Mouse (Mus musculus) midbrain, embryonic 14.5 days (tissue): ENCODE results near the gene Atf6. TPM values are rescaled to one million over a fixed set of nuclear protein-coding genes. Genes with fewer than 3 reads are reported as not detected.
A peak's percentile ranks its signal among the peaks of the same experiment; 100 is the strongest.

ENCODE experiments used
- ATAC-seq: fragments of 200-750 bp; cut with Nextera tagmentation; 2 replicates; pipeline ENCODE4 v1.8.0; 2017; ENCODE audit warnings: moderate number of reproducible peaks, moderate library complexity; ENCODE audit not compliant: low FRiP score, low TSS enrichment
- DNase-seq: peaks from one replicate; pipeline ENCODE4 v3.0.0-alpha.2; 2015
- H3K27ac ChIP-seq: fragments of 300-500 bp; sonication (generic); replicated peaks from 2 replicates; pipeline ENCODE4 v1.5.1; 2014; ENCODE audit warnings: mild to moderate bottlenecking, low read depth, low read length, moderate library complexity
- H3K27me3 ChIP-seq: fragments of 300-500 bp; sonication (generic); 2 replicates; pipeline ENCODE4 v1.6.1; 2014; ENCODE audit warnings: low read length, control low read depth, mixed read lengths; ENCODE audit not compliant: control insufficient read depth, insufficient read depth
- H3K36me3 ChIP-seq: fragments of 300-500 bp; sonication (generic); 2 replicates; pipeline ENCODE4 v1.6.1; 2014; ENCODE audit warnings: low read length, control low read depth; ENCODE audit not compliant: control insufficient read depth, insufficient read depth
- H3K4me1 ChIP-seq: fragments of 300-500 bp; sonication (generic); 2 replicates; pipeline ENCODE4 v1.6.1; 2014; ENCODE audit warnings: mild to moderate bottlenecking, antibody characterized with exemption, low read length, control low read depth; ENCODE audit not compliant: control insufficient read depth, insufficient read depth
- H3K4me2 ChIP-seq: fragments of 300-500 bp; sonication (generic); 2 replicates; pipeline ENCODE4 v1.6.1; 2014; ENCODE audit warnings: mild to moderate bottlenecking, low read length, moderate library complexity
- H3K4me3 ChIP-seq: fragments of 300-500 bp; sonication (generic); replicated peaks from 2 replicates; pipeline ENCODE4 v1.5.1; 2014; ENCODE audit warnings: low read depth, low read length
- H3K9ac ChIP-seq: fragments of 300-500 bp; sonication (generic); replicated peaks from 2 replicates; pipeline ENCODE4 v1.6.1; 2014; ENCODE audit warnings: mild to moderate bottlenecking, low read length, moderate library complexity
- H3K9me3 ChIP-seq: fragments of 300-500 bp; sonication (generic); 2 replicates; pipeline ENCODE4 v1.6.1; 2016; ENCODE audit warnings: low read length, control low read depth, mixed read lengths; ENCODE audit not compliant: control insufficient read depth
- WGBS: fragments of 180-500 bp; shearing (Covaris S2); extraction: QIAGEN DNeasy Blood & Tissue Kit; methylation state at CpG from one replicate; pipeline ENCODE4 v1.1.7; 2014; 5-methylcytosine and 5-hydroxymethylcytosine counted together
- polyA plus RNA-seq: library from polyadenylated mRNA; unstranded; fragments of >200 nt; fragmentation: Nextera tagmentation; extraction: Ambion mirVana; gene quantifications from 2 replicates; pipeline ENCODE4 v1.2.1, GENCODE M21; 2014

The Atf6 gene
- 7.8 and 12.0 TPM in 2 replicates for polyA plus RNA-seq

DNA sequence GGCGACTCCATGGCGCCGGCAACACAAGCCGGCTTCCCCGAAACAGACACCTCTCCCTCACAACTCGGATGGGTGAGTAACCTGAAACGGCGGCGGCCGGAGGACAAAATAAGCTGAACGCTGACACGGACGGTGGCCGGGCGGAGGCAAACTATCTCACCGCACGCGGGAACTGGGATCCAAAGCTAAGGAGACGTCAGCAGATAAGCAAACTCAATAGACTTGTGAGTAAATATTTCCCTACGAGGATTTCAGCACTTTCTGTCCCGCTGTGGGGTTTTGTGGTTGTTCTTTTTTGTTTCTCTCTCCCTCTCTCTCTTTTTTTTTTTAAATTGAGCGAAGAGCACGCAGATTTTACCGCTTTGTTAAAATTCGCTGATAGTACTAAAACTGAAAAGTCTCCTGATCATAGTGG is at the start of gene Atf6:
TSS of gene Atf6 (minus strand) at position 81 of the 415 bp plus-strand sequence.
- Histone ChIP-seq H3K27me3 (no peaks in the 10 kb centered on the region), H3K4me1 (peaks cover 8% of the 10 kb centered on the region), H3K9me3 (no peaks in the 10 kb centered on the region), H3K36me3 (no peaks in the 10 kb centered on the region), H3K4me3 (peak within 1 kb of the TSS; percentile 63), H3K27ac (peak within 1 kb of the TSS; percentile 66), H3K4me2 (peak within 1 kb of the TSS; percentile 74), H3K9ac (peak within 1 kb of the TSS; percentile 74)
- DNase-seq: peak; percentile 96
- under 1% methylated on average over 25 of the region's 25 CpGs for WGBS
- peak; percentile 82 for ATAC-seq

- DNase-seq (no peak), ATAC-seq (no peak)
- Histone ChIP-seq H3K4me1 (no peaks in the 10 kb centered on the region), H3K27me3 (no peaks in the 10 kb centered on the region), H3K36me3 (no peaks in the 10 kb centered on the region), H3K27ac (no peak overlapping the region), H3K4me3 (no peak overlapping the region), H3K9ac (no peak overlapping the region), H3K9me3 (no peaks in the 10 kb centered on the region), H3K4me2 (no peak overlapping the region)
- WGBS: 80% methylated on average over 5 of the region's 5 CpGs
Measured at GRCm38 (mm10) chr1:170915657-170916056, 48.1 kb upstream of the Atf6 start.

- H3K4me1 ChIP-seq: peaks cover 4% of the 10 kb centered on the region; the same call in 1 of the 2 replicates
- no peak within 1 kb of the TSS for H3K4me2 ChIP-seq
- no peaks in the 10 kb centered on the region for H3K9me3 ChIP-seq
- H3K36me3 ChIP-seq: no peaks in the 10 kb centered on the region
- no peak for DNase-seq
- no peak within 1 kb of the TSS for H3K4me3 ChIP-seq
- H3K27ac ChIP-seq: no peak within 1 kb of the TSS
- WGBS: 59% methylated on average over 5 of the region's 5 CpGs
- no peak for ATAC-seq
- H3K9ac ChIP-seq: no peak within 1 kb of the TSS
- H3K27me3 ChIP-seq: peaks cover 13% of the 10 kb centered on the region
Measured at GRCm38 (mm10) chr1:170912891-170913615, 45.5 kb upstream of the Atf6 start, which contains the start of gene Fcrlb. Gene Fcrlb (minus strand): TSS chr1:170912941.

GRCm38 (mm10) chr1:170911907-170912660 is 44.5 kb upstream of the Atf6 start:
- H3K4me2 ChIP-seq: no peak overlapping the region

DNA sequence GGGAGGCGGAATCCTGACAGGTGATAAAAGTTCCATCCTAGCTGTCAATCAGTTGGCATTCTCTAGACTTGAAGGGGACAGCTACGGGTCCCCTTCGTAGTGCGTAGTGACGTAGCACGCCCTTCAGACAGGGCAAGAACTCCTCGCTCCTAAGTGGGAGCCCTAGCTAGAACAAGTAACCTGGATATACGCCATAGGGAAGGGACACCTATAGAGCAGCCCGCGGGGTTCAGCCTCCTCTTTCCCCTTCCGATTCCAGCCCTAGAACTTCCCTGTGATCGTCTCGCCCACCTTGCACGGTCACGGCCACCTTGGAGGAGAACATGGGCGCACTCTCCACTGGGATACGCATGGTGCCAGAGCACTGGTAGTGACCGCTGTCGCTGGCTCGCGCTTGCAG is 40.8 kb upstream of the Atf6 start:
- H3K27ac ChIP-seq: no peak overlapping the region

More at GRCm38 (mm10) chr1:170911907-170912660, 44.5 kb upstream of the Atf6 start:
- WGBS: 83% methylated on average over 11 of the region's 11 CpGs
- H3K36me3 ChIP-seq: no peaks in the 10 kb centered on the region
- peaks cover 4% of the 10 kb centered on the region; the same call in 1 of the 2 replicates for H3K4me1 ChIP-seq
- no peak overlapping the region for H3K4me3 ChIP-seq
- DNase-seq (no peak), ATAC-seq (no peak)
- H3K27ac ChIP-seq: no peak overlapping the region
- H3K9me3 ChIP-seq: no peaks in the 10 kb centered on the region
- no peak overlapping the region for H3K9ac ChIP-seq
- peaks cover 23% of the 10 kb centered on the region for H3K27me3 ChIP-seq

GRCm38 (mm10) chr1:170907456-170908191 is 40.1 kb upstream of the Atf6 start:
- Histone ChIP-seq H3K9ac (peak overlapping the region; percentile 59), H3K36me3 (no peaks in the 10 kb centered on the region), H3K9me3 (no peaks in the 10 kb centered on the region), H3K27me3 (peaks cover 32% of the 10 kb centered on the region), H3K4me3 (peak overlapping the region; percentile 60), H3K4me2 (peak overlapping the region; percentile 83), H3K27ac (no peak overlapping the region; the same call in 1 of the 2 replicates), H3K4me1 (peaks cover 4% of the 10 kb centered on the region; the same call in 1 of the 2 replicates)
- peak; percentile 81 for DNase-seq
- ATAC-seq: peak; percentile 72
- under 1% methylated on average over 67 of the region's 71 CpGs for WGBS

More for the DNA sequence above, 40.8 kb upstream of the Atf6 start:
- WGBS: 3% methylated on average over 21 of the region's 21 CpGs
- H3K4me2 ChIP-seq: peak overlapping the region; percentile 83
- H3K9ac ChIP-seq: peak overlapping the region; percentile 59; the same call in 1 of the 2 replicates
- H3K27me3 ChIP-seq: peaks cover 32% of the 10 kb centered on the region
- ATAC-seq: peak; percentile 61; the same call in 1 of the 2 replicates
- peak; percentile 54 for DNase-seq
- peaks cover 4% of the 10 kb centered on the region; the same call in 1 of the 2 replicates for H3K4me1 ChIP-seq
- H3K36me3 ChIP-seq: no peaks in the 10 kb centered on the region
- peak overlapping the region; percentile 60 for H3K4me3 ChIP-seq
- H3K9me3 ChIP-seq: no peaks in the 10 kb centered on the region

DNA sequence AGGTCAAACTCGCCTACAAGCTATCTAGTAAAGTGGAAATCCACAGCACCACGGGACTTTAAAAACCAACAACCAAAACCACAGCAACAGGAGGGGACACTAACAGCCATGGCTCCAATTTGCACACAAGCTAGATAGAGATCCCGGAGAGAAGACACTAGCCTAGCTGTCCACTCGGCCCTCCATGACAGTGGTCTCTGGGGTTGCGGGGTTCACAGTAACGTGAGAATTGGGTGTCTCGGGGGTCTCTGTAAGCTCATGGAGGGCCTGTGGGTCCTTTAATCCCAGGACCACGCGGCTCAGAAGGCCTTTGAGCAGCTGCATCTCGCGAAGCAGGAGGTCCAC is 39.5 kb upstream of the Atf6 start:
- Histone ChIP-seq H3K4me3 (peak overlapping the region; percentile 60), H3K4me1 (peaks cover 4% of the 10 kb centered on the region; the same call in 1 of the 2 replicates), H3K9me3 (no peaks in the 10 kb centered on the region), H3K9ac (peak overlapping the region; percentile 59), H3K27me3 (peaks cover 32% of the 10 kb centered on the region), H3K36me3 (no peaks in the 10 kb centered on the region), H3K4me2 (peak overlapping the region; percentile 83), H3K27ac (no peak overlapping the region; the same call in 1 of the 2 replicates)
- 19% methylated on average over 11 of the region's 11 CpGs for WGBS
- peak; percentile 23 for DNase-seq
- ATAC-seq: 0 out of 2 replicates have a peak, but pooled peaks have one; percentile 19

- DNase-seq: no peak
- H3K9ac ChIP-seq: no peak overlapping the region
- no peaks in the 10 kb centered on the region for H3K9me3 ChIP-seq
- WGBS: 80% methylated on average over 5 of the region's 5 CpGs
- H3K4me2 ChIP-seq: no peak overlapping the region
- no peaks in the 10 kb centered on the region for H3K36me3 ChIP-seq
- ATAC-seq: no peak
- H3K27ac ChIP-seq: no peak overlapping the region
- no peak overlapping the region for H3K4me3 ChIP-seq
- H3K4me1 ChIP-seq: peaks cover 2% of the 10 kb centered on the region; the same call in 1 of the 2 replicates
- H3K27me3 ChIP-seq: peaks cover 23% of the 10 kb centered on the region
Measured at GRCm38 (mm10) chr1:170903485-170903884, 35.9 kb upstream of the Atf6 start.
